Mouse (Mus musculus) neural tube, embryonic 14.5 days (tissue): ENCODE data around the gene Ccr1l1. TPM values are rescaled to one million over a fixed set of nuclear protein-coding genes. Genes with fewer than 3 reads are reported as not detected.

Source experiments
- ATAC-seq: fragments of 200-750 bp; cut with Nextera tagmentation; 2 replicates; pipeline ENCODE4 v1.8.0; 2017; ENCODE audit warnings: low read depth, mild to moderate bottlenecking, moderate TSS enrichment, moderate library complexity
- H3K27ac ChIP-seq: fragments of 300-500 bp; sonication (generic); 2 replicates; pipeline ENCODE4 v1.5.1; 2014; ENCODE audit warnings: low read depth, mild to moderate bottlenecking, control low read depth, low read length, moderate library complexity, mixed read lengths
- H3K27me3 ChIP-seq: fragments of 300-500 bp; sonication (generic); 2 replicates; pipeline ENCODE4 v1.6.1; 2014; ENCODE audit warnings: low read length; ENCODE audit not compliant: control insufficient read depth, insufficient read depth
- H3K36me3 ChIP-seq: fragments of 300-500 bp; sonication (generic); 2 replicates; pipeline ENCODE4 v1.6.1; 2014; ENCODE audit warnings: low read length, mixed read lengths; ENCODE audit not compliant: control insufficient read depth, insufficient read depth
- H3K4me1 ChIP-seq: fragments of 300-500 bp; sonication (generic); 2 replicates; pipeline ENCODE4 v1.6.1; 2014; ENCODE audit warnings: low read length; ENCODE audit not compliant: control insufficient read depth, insufficient read depth
- H3K4me2 ChIP-seq: fragments of 300-500 bp; sonication (generic); 2 replicates; pipeline ENCODE4 v1.6.1; 2014; ENCODE audit warnings: mild to moderate bottlenecking, low read depth, low read length, control low read depth
- H3K4me3 ChIP-seq: fragments of 300-500 bp; sonication (generic); 2 replicates; pipeline ENCODE4 v1.5.1; 2014; ENCODE audit warnings: low read depth, low read length, control low read depth, mixed read lengths
- H3K9ac ChIP-seq: fragments of 300-500 bp; sonication (generic); replicated peaks from 2 replicates; pipeline ENCODE4 v1.6.1; 2014; ENCODE audit warnings: low read depth, mild to moderate bottlenecking, control low read depth, low read length, mixed read lengths
- H3K9me3 ChIP-seq: fragments of 300-500 bp; sonication (generic); 2 replicates; pipeline ENCODE4 v1.6.1; 2016; ENCODE audit warnings: low read length; ENCODE audit not compliant: control insufficient read depth
- WGBS: fragments of 180-500 bp; shearing (Covaris S2); extraction: QIAGEN DNeasy Blood & Tissue Kit; methylation state at CpG from one replicate; pipeline ENCODE4 v1.1.7; 2014; 5-methylcytosine and 5-hydroxymethylcytosine counted together
- polyA plus RNA-seq: library from polyadenylated mRNA; unstranded; fragments of >200 nt; fragmentation: Nextera tagmentation; extraction: Ambion mirVana; gene quantifications from 2 replicates; pipeline ENCODE4 v1.2.1, GENCODE M21; 2014

Ccr1l1 gene
- polyA plus RNA-seq, 1 experiment from 2014 or later, result not detected

- H3K4me1 ChIP-seq, result no peaks in the 10 kb centered on the region
- no peaks in the 10 kb centered on the region for H3K9me3 ChIP-seq
- H3K4me3 ChIP-seq, result no peak overlapping the region
- no peak overlapping the region for H3K27ac ChIP-seq
- H3K36me3 ChIP-seq, result no peaks in the 10 kb centered on the region
- no peak overlapping the region for H3K9ac ChIP-seq
- H3K27me3 ChIP-seq, result no peaks in the 10 kb centered on the region
- H3K4me2 ChIP-seq, result no peak overlapping the region
- no peak for ATAC-seq
- 87% methylated on average over 1 of the region's 1 CpGs for WGBS
These were observed 30.4 kb downstream of the Ccr1l1 start for GRCm38 (mm10) chr9:123947815-123948214.

GRCm38 (mm10) chr9:123942025-123942424 is 36.2 kb downstream of the Ccr1l1 start:
- H3K9ac ChIP-seq, result no peak overlapping the region
- WGBS, result 87% methylated on average over 3 of the region's 3 CpGs
- no peaks in the 10 kb centered on the region for H3K4me1 ChIP-seq
- no peaks in the 10 kb centered on the region for H3K27me3 ChIP-seq
- no peaks in the 10 kb centered on the region for H3K9me3 ChIP-seq
- ATAC-seq, result no peak
- H3K36me3 ChIP-seq, result no peaks in the 10 kb centered on the region
- no peak overlapping the region for H3K4me2 ChIP-seq
- no peak overlapping the region for H3K4me3 ChIP-seq
- H3K27ac ChIP-seq, result no peak overlapping the region

- no peak overlapping the region for H3K4me3 ChIP-seq
- no peaks in the 10 kb centered on the region for H3K9me3 ChIP-seq
- no peak overlapping the region for H3K4me2 ChIP-seq
- no peak overlapping the region for H3K9ac ChIP-seq
- H3K27me3 ChIP-seq, result no peaks in the 10 kb centered on the region
- no peaks in the 10 kb centered on the region for H3K36me3 ChIP-seq
- ATAC-seq, result no peak
- 91% methylated on average over 2 of the region's 2 CpGs for WGBS
- H3K4me1 ChIP-seq, result no peaks in the 10 kb centered on the region
- no peak overlapping the region for H3K27ac ChIP-seq
These were observed 36.9 kb downstream of the Ccr1l1 start for GRCm38 (mm10) chr9:123941316-123941715.

GRCm38 (mm10) chr9:123940628-123941027 is 37.6 kb downstream of the Ccr1l1 start:
- no peak overlapping the region for H3K4me2 ChIP-seq
- H3K36me3 ChIP-seq, result no peaks in the 10 kb centered on the region
- H3K4me1 ChIP-seq, result no peaks in the 10 kb centered on the region
- H3K27me3 ChIP-seq, result no peaks in the 10 kb centered on the region
- H3K27ac ChIP-seq, result no peak overlapping the region
- no peaks in the 10 kb centered on the region for H3K9me3 ChIP-seq
- no peak overlapping the region for H3K4me3 ChIP-seq
- no peak for ATAC-seq
- no peak overlapping the region for H3K9ac ChIP-seq

GRCm38 (mm10) chr9:123940168-123940567 is 38.0 kb downstream of the Ccr1l1 start:
- H3K4me2 ChIP-seq, result no peak overlapping the region
- no peaks in the 10 kb centered on the region for H3K4me1 ChIP-seq
- WGBS, result 92% methylated on average over 1 of the region's 1 CpGs
- H3K27ac ChIP-seq, result no peak overlapping the region
- no peak overlapping the region for H3K4me3 ChIP-seq
- no peaks in the 10 kb centered on the region for H3K27me3 ChIP-seq
- no peaks in the 10 kb centered on the region for H3K36me3 ChIP-seq
- H3K9me3 ChIP-seq, result no peaks in the 10 kb centered on the region
- H3K9ac ChIP-seq, result no peak overlapping the region
- ATAC-seq, result no peak

- Histone ChIP-seq H3K27me3 (no peaks in the 10 kb centered on the region), H3K4me2 (no peak overlapping the region), H3K27ac (no peak overlapping the region), H3K9ac (no peak overlapping the region), H3K4me1 (no peaks in the 10 kb centered on the region), H3K9me3 (no peaks in the 10 kb centered on the region), H3K4me3 (no peak overlapping the region), H3K36me3 (no peaks in the 10 kb centered on the region)
- ATAC-seq, result no peak
- WGBS, result 93% methylated on average over 2 of the region's 2 CpGs
These were observed 40.2 kb downstream of the Ccr1l1 start for GRCm38 (mm10) chr9:123937989-123938388.

GRCm38 (mm10) chr9:123936604-123937280 is 41.5 kb downstream of the Ccr1l1 start:
- Histone ChIP-seq H3K4me3 (no peak overlapping the region), H3K9me3 (no peaks in the 10 kb centered on the region), H3K4me2 (no peak overlapping the region), H3K9ac (no peak overlapping the region), H3K4me1 (no peaks in the 10 kb centered on the region), H3K36me3 (no peaks in the 10 kb centered on the region), H3K27me3 (no peaks in the 10 kb centered on the region), H3K27ac (no peak overlapping the region)
- no peak for ATAC-seq
- WGBS, result 87% methylated on average over 9 of the region's 9 CpGs

- no peaks in the 10 kb centered on the region for H3K9me3 ChIP-seq
- H3K27me3 ChIP-seq, result no peaks in the 10 kb centered on the region
- H3K4me2 ChIP-seq, result no peak overlapping the region
- H3K27ac ChIP-seq, result no peak overlapping the region
- no peak overlapping the region for H3K4me3 ChIP-seq
- H3K36me3 ChIP-seq, result no peaks in the 10 kb centered on the region
- H3K4me1 ChIP-seq, result no peaks in the 10 kb centered on the region
- no peak overlapping the region for H3K9ac ChIP-seq
- 91% methylated on average over 5 of the region's 5 CpGs for WGBS
- no peak for ATAC-seq
These were observed 42.4 kb downstream of the Ccr1l1 start for GRCm38 (mm10) chr9:123935776-123936175.

GRCm38 (mm10) chr9:123935346-123935745 is 42.9 kb downstream of the Ccr1l1 start:
- 92% methylated on average over 6 of the region's 6 CpGs for WGBS
- no peak overlapping the region for H3K9ac ChIP-seq
- H3K4me3 ChIP-seq, result no peak overlapping the region
- no peak overlapping the region for H3K4me2 ChIP-seq
- H3K9me3 ChIP-seq, result no peaks in the 10 kb centered on the region
- no peaks in the 10 kb centered on the region for H3K27me3 ChIP-seq
- H3K4me1 ChIP-seq, result no peaks in the 10 kb centered on the region
- ATAC-seq, result no peak
- no peaks in the 10 kb centered on the region for H3K36me3 ChIP-seq
- H3K27ac ChIP-seq, result no peak overlapping the region
